In the genomic region with DNA sequence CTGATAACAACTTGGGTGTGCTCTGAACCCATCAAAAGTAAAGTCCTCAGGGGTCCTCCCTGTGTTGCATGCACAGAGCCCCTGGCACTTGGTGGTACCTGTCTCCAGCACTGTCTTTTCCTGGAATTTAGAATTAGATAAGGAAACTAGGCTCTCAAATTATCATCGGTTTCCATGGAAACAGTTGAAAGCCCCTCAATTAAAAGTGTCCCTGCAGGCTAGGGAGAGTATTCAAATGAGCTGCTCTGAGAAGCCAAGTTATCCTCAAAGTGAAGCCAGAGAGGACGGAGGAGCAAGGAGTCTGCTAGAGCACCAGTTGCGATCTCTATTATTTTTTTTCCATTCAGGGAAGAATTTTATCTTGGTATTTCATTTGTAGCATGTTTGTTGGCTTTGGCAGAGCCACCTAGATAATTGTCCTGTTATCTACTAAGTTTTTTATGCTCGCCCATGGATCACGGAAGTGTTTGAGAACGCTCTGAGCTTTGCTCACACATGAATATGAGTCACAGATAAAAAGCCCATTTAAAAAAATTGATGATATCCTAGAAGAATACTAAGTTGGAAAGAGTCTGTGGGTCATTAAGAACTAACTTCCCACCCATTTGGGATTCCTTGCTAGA, we compare ENCODE assay signal across 14 mouse cellular contexts.
A peak's percentile ranks its signal among the peaks of the same experiment; 100 is the strongest.
DNase-seq lines count a peak whose midpoint lies in the region; ATAC-seq and TF ChIP-seq lines count a peak whose summit lies in the region.
"Had no signal": no experiment of that assay in that cellular context is flagged by ENCODE, and none has a peak within 500 bp of the region (broad histone marks: within the 10 kb centered on the region; RNA-seq: fewer than 3 reads in every experiment).

No protein-coding gene starts in this region.

- H3K79me2 ChIP-seq in MEL (ENCODE audit: control insufficient read depth, insufficient read depth, low read length, poor library complexity) = no peaks in the 10 kb centered on the region

- H3K9me3 ChIP-seq in heart, embryonic 15.5 days (replicated peaks) = no peaks in the 10 kb centered on the region
- H3K9me3 ChIP-seq in MEL (replicated peaks; ENCODE audit: insufficient read depth, low read length) = no peaks in the 10 kb centered on the region
- H3K9me3 ChIP-seq in hindbrain, embryonic 16.5 days (ENCODE audit: control insufficient read depth, low read length) = no peaks in the 10 kb centered on the region
- H3K9me3 ChIP-seq: embryonic facial prominence, embryonic 13.5 days had no signal

- TF ChIP-seq EP300 in MEL (IDR thresholded peaks at IDR 0.05; ENCODE audit: low read depth in 1 of 2, low read length in 2 of 2) = peak; percentile 91 to 96

- TF ChIP-seq POLR2A in MEL (IDR thresholded peaks at IDR 0.05; ENCODE audit: control insufficient read depth in 1 of 2, insufficient read depth in 1 of 2, low read depth in 1 of 2, low read length in 2 of 2, poor library complexity in 1 of 2) = no peak
- no peak for TF ChIP-seq POLR2A in brain, embryonic 14.5 days (IDR thresholded peaks at IDR 0.05; ENCODE audit: borderline replicate concordance, extremely low read depth, insufficient read depth, insufficient read length, poor library complexity, severe bottlenecking)

- peak overlapping the region; percentile 15; the same call in 1 of the 2 replicates for H3K27ac ChIP-seq in heart, embryonic 15.5 days
- peak overlapping the region; percentile 76 for H3K27ac ChIP-seq in MEL (ENCODE audit: control insufficient read depth, low read depth, low read length)
- H3K27ac ChIP-seq in hindbrain, embryonic 16.5 days (ENCODE audit: low read depth, low read length) = 0 out of 2 replicates have a peak overlapping the region, but pooled peaks have one; percentile 30
- H3K27ac ChIP-seq: embryonic facial prominence, embryonic 13.5 days; liver, embryonic 14.5 days had no signal

- no peak for ATAC-seq in heart, embryonic 15.5 days (replicated peaks; ENCODE audit: insufficient number of reproducible peaks, insufficient read depth, low FRiP score, low read depth)
- peak; percentile 54; the same call in 1 of the 2 replicates for ATAC-seq in hindbrain, embryonic 16.5 days

- no peak for DNase-seq in heart, postnatal 36 days
- peak; percentile 78 for DNase-seq in MEL (ENCODE audit: low read depth, low spot score)
- DNase-seq in brain, embryonic 14.5 days (ENCODE audit: low read depth) = peak; percentile 81
- DNase-seq in spleen, adult 12 weeks (ENCODE audit: low spot score) = no peak
- no peak for DNase-seq in left cerebral cortex, postnatal 25 days (ENCODE audit: low spot score in 2 of 2)
- DNase-seq: adrenal gland, adult 2 months; cerebellum, postnatal 10 days; gastrocnemius, postnatal 36 days; kidney, adult 11 months; thymus, postnatal 25 days had no signal

- intact Hi-C loops in heart, postnatal 36 days (cut with DNase I) = no loop called here
- intact Hi-C loops in left cerebral cortex, postnatal 25 days (cut with DNase I) = no loop called here

- no peaks in the 10 kb centered on the region for H3K36me3 ChIP-seq in heart, embryonic 15.5 days
- peaks cover 0 to 19% of the 10 kb centered on the region in 2 experiments; a peak in 2 of 4 replicates for H3K36me3 ChIP-seq in MEL (ENCODE audit: control insufficient read depth in 1 of 2, insufficient read depth in 2 of 2, low read length in 2 of 2)
- no peaks in the 10 kb centered on the region for H3K36me3 ChIP-seq in hindbrain, embryonic 16.5 days (ENCODE audit: control insufficient read depth, insufficient read depth, low read length)
- H3K36me3 ChIP-seq: embryonic facial prominence, embryonic 13.5 days had no signal

- no peaks in the 10 kb centered on the region for H3K27me3 ChIP-seq in heart, embryonic 15.5 days
- H3K27me3 ChIP-seq in MEL (ENCODE audit: control insufficient read depth in 1 of 2, insufficient read depth in 2 of 2, low read length in 2 of 2) = no peaks in the 10 kb centered on the region
- H3K27me3 ChIP-seq in hindbrain, embryonic 16.5 days (replicated peaks; ENCODE audit: control insufficient read depth, insufficient read depth, low read length) = no peaks in the 10 kb centered on the region
- H3K27me3 ChIP-seq: embryonic facial prominence, embryonic 13.5 days had no signal

- H3K4me3 ChIP-seq in heart, embryonic 15.5 days = no peak overlapping the region
- H3K4me3 ChIP-seq in MEL (ENCODE audit: control insufficient read depth in 1 of 2, insufficient read depth in 1 of 2, low read depth in 2 of 2, low read length in 2 of 2) = peak overlapping the region; percentile 2 to 11; a peak in 2 of 4 replicates
- no peak overlapping the region for H3K4me3 ChIP-seq in hindbrain, embryonic 16.5 days (ENCODE audit: low read length)
- H3K4me3 ChIP-seq: embryonic facial prominence, embryonic 13.5 days had no signal

- 38% methylated on average over 6 of the region's 6 CpGs for WGBS in heart, embryonic 15.5 days
- WGBS in hindbrain, embryonic 16.5 days = 63% methylated on average over 6 of the region's 6 CpGs

- no peak overlapping the region for H3K9ac ChIP-seq in heart, embryonic 15.5 days
- no peak overlapping the region for H3K9ac ChIP-seq in MEL (ENCODE audit: control insufficient read depth, low read depth, low read length, poor library complexity, severe bottlenecking)
- H3K9ac ChIP-seq in hindbrain, embryonic 16.5 days (ENCODE audit: low read depth, low read length) = no peak overlapping the region
- H3K9ac ChIP-seq: embryonic facial prominence, embryonic 13.5 days; liver, embryonic 14.5 days had no signal

- 0 out of 2 replicates have a peak, but pooled peaks cover 3% of the 10 kb centered on the region for H3K4me1 ChIP-seq in heart, embryonic 15.5 days (replicated peaks)
- H3K4me1 ChIP-seq in MEL (ENCODE audit: control insufficient read depth in 1 of 2, insufficient read depth in 2 of 2, low read length in 2 of 2) = peaks cover 3 to 15% of the 10 kb centered on the region in 2 experiments
- H3K4me1 ChIP-seq in hindbrain, embryonic 16.5 days (ENCODE audit: control insufficient read depth, insufficient read depth, low read depth, low read length) = peaks cover 4% of the 10 kb centered on the region

- H3K4me2 ChIP-seq in heart, embryonic 15.5 days = no peak overlapping the region
- H3K4me2 ChIP-seq in hindbrain, embryonic 16.5 days (ENCODE audit: low read length) = no peak overlapping the region
- H3K4me2 ChIP-seq: embryonic facial prominence, embryonic 13.5 days had no signal

- no peak for TF ChIP-seq CTCF in MEL (IDR thresholded peaks at IDR 0.05 in 2 of 3, conservative IDR thresholded peaks at IDR 0.05 in 1 of 3; ENCODE audit: control insufficient read depth in 1 of 3, insufficient read depth in 1 of 3, low read depth in 2 of 3, low read length in 3 of 3, poor library complexity in 1 of 3, severe bottlenecking in 1 of 3)
- no peak for TF ChIP-seq CTCF in brain, embryonic 14.5 days (IDR thresholded peaks at IDR 0.05; ENCODE audit: borderline replicate concordance, extremely low read depth, insufficient read depth, insufficient read length)

- TF ChIP-seq RAD21 in MEL (IDR thresholded peaks at IDR 0.05; ENCODE audit: low read depth, low read length) = no peak

TF ChIP-seq in MEL, 35 proteins besides CTCF, POLR2A, EP300 and RAD21 (continues in another document):
- no peak for TF ChIP-seq ZC3H11A (IDR thresholded peaks at IDR 0.05; ENCODE audit: low read depth, low read length)
- 0 out of 2 replicates have a peak, but pooled peaks have one; percentile 48 for TF ChIP-seq HCFC1 (IDR thresholded peaks at IDR 0.05; ENCODE audit: low read depth, low read length)
- TF ChIP-seq CHD2 (IDR thresholded peaks at IDR 0.05; ENCODE audit: low read length) = no peak
- TF ChIP-seq UBTF (IDR thresholded peaks at IDR 0.05; ENCODE audit: borderline replicate concordance, insufficient read depth, low read depth, low read length) = no peak
- 0 out of 2 replicates have a peak, but pooled peaks have one; percentile 38 for TF ChIP-seq MYB (IDR thresholded peaks at IDR 0.05; ENCODE audit: low read depth, low read length)
- peak; percentile 90 for TF ChIP-seq TCF12 (IDR thresholded peaks at IDR 0.05; ENCODE audit: low read depth, low read length)
- TF ChIP-seq USF2 (IDR thresholded peaks at IDR 0.05; ENCODE audit: borderline replicate concordance in 1 of 2, insufficient read depth in 1 of 2, low read depth in 1 of 2, low read length in 2 of 2) = no peak
- no peak for TF ChIP-seq NRF1 (IDR thresholded peaks at IDR 0.05; ENCODE audit: insufficient read depth, low read depth, low read length, poor library complexity, severe bottlenecking)
- no peak for TF ChIP-seq POLR2AphosphoS5 (IDR thresholded peaks at IDR 0.05; ENCODE audit: borderline replicate concordance, low read depth, low read length)
- TF ChIP-seq ZKSCAN1 (IDR thresholded peaks at IDR 0.05; ENCODE audit: low read depth, low read length) = peak; percentile 50; the same call in 1 of the 2 replicates
- TF ChIP-seq TAL1 (IDR thresholded peaks at IDR 0.05; ENCODE audit: low read length) = 0 out of 2 replicates have a peak, but pooled peaks have one; percentile 29
- TF ChIP-seq MEF2A (IDR thresholded peaks at IDR 0.05; ENCODE audit: extremely low read depth, insufficient replicate concordance, low read depth, low read length, poor library complexity, severe bottlenecking) = no peak
- peak; percentile 87 for TF ChIP-seq RCOR1 (IDR thresholded peaks at IDR 0.05; ENCODE audit: low read depth, low read length)
- TF ChIP-seq BHLHE40 (IDR thresholded peaks at IDR 0.05; ENCODE audit: borderline replicate concordance, low read depth, low read length) = peak; percentile 64; the same call in 1 of the 2 replicates
- TF ChIP-seq TBP (IDR thresholded peaks at IDR 0.05; ENCODE audit: low read depth, low read length) = 0 out of 2 replicates have a peak, but pooled peaks have one; percentile 21
- TF ChIP-seq E2F4 (IDR thresholded peaks at IDR 0.05; ENCODE audit: borderline replicate concordance, low read depth, low read length) = no peak
- peak; percentile 64; the same call in 1 of the 2 replicates for TF ChIP-seq MYC (IDR thresholded peaks at IDR 0.05; ENCODE audit: low read depth, low read length)
- TF ChIP-seq MAX (IDR thresholded peaks at IDR 0.05; ENCODE audit: low read length) = no peak
- no peak for TF ChIP-seq ZMIZ1 (IDR thresholded peaks at IDR 0.05; ENCODE audit: low read depth, low read length)
- TF ChIP-seq CHD1 (IDR thresholded peaks at IDR 0.05; ENCODE audit: low read depth, low read length) = no peak
- TF ChIP-seq MAFK (IDR thresholded peaks at IDR 0.05; ENCODE audit: borderline replicate concordance, low read depth, low read length) = no peak; the same call in 1 of the 2 replicates
- peak; percentile 72; the same call in 1 of the 2 replicates for TF ChIP-seq JUND (IDR thresholded peaks at IDR 0.05; ENCODE audit: low read depth, low read length)
- no peak for TF ChIP-seq KAT2A (conservative IDR thresholded peaks at IDR 0.05; ENCODE audit: low read depth, low read length)
- peak; percentile 97 for TF ChIP-seq GATA1 (IDR thresholded peaks at IDR 0.05; ENCODE audit: low read depth, low read length)
- TF ChIP-seq ETS1 (IDR thresholded peaks at IDR 0.05; ENCODE audit: low read depth, low read length) = peak; percentile 92
- peak; percentile 87 for TF ChIP-seq ELF1 (IDR thresholded peaks at IDR 0.05; ENCODE audit: low read depth, low read length)

Comparison
In these comparisons a context has a peak if more than half of its experiments do, and no peak if none do; other contexts are left out.
1. H3K27ac ChIP-seq: peak in every context shown above with its lines; median percentile 76 in MEL; 30 in hindbrain, embryonic 16.5 days; 15 in heart, embryonic 15.5 days.
2. H3K4me3 ChIP-seq: peak in MEL (2 of 2); none in heart, embryonic 15.5 days (single experiment) and hindbrain, embryonic 16.5 days (single experiment).
3. DNase-seq: peak in MEL (single experiment) and brain, embryonic 14.5 days (single experiment); none in heart, postnatal 36 days (0 of 2), spleen, adult 12 weeks (single experiment) and left cerebral cortex, postnatal 25 days (0 of 2).